Mouse (Mus musculus) midbrain, embryonic 14.5 days (tissue): ENCODE results near the gene Crispld2. TPM values are rescaled to one million over a fixed set of nuclear protein-coding genes. Genes with fewer than 3 reads are reported as not detected.

Experiments
- ATAC-seq: fragments of 200-750 bp; cut with Nextera tagmentation; 2 replicates; pipeline ENCODE4 v1.8.0; 2017; ENCODE audit warnings: moderate number of reproducible peaks, moderate library complexity; ENCODE audit not compliant: low FRiP score, low TSS enrichment
- DNase-seq: peaks from one replicate; pipeline ENCODE4 v3.0.0-alpha.2; 2015
- H3K27ac ChIP-seq: fragments of 300-500 bp; sonication (generic); replicated peaks from 2 replicates; pipeline ENCODE4 v1.5.1; 2014; ENCODE audit warnings: mild to moderate bottlenecking, low read depth, low read length, moderate library complexity
- H3K27me3 ChIP-seq: fragments of 300-500 bp; sonication (generic); 2 replicates; pipeline ENCODE4 v1.6.1; 2014; ENCODE audit warnings: low read length, control low read depth, mixed read lengths; ENCODE audit not compliant: control insufficient read depth, insufficient read depth
- H3K36me3 ChIP-seq: fragments of 300-500 bp; sonication (generic); 2 replicates; pipeline ENCODE4 v1.6.1; 2014; ENCODE audit warnings: low read length, control low read depth; ENCODE audit not compliant: control insufficient read depth, insufficient read depth
- H3K4me1 ChIP-seq: fragments of 300-500 bp; sonication (generic); 2 replicates; pipeline ENCODE4 v1.6.1; 2014; ENCODE audit warnings: mild to moderate bottlenecking, antibody characterized with exemption, low read length, control low read depth; ENCODE audit not compliant: control insufficient read depth, insufficient read depth
- H3K4me2 ChIP-seq: fragments of 300-500 bp; sonication (generic); 2 replicates; pipeline ENCODE4 v1.6.1; 2014; ENCODE audit warnings: mild to moderate bottlenecking, low read length, moderate library complexity
- H3K4me3 ChIP-seq: fragments of 300-500 bp; sonication (generic); replicated peaks from 2 replicates; pipeline ENCODE4 v1.5.1; 2014; ENCODE audit warnings: low read depth, low read length
- H3K9ac ChIP-seq: fragments of 300-500 bp; sonication (generic); replicated peaks from 2 replicates; pipeline ENCODE4 v1.6.1; 2014; ENCODE audit warnings: mild to moderate bottlenecking, low read length, moderate library complexity
- H3K9me3 ChIP-seq: fragments of 300-500 bp; sonication (generic); 2 replicates; pipeline ENCODE4 v1.6.1; 2016; ENCODE audit warnings: low read length, control low read depth, mixed read lengths; ENCODE audit not compliant: control insufficient read depth
- WGBS: fragments of 180-500 bp; shearing (Covaris S2); extraction: QIAGEN DNeasy Blood & Tissue Kit; methylation state at CpG from one replicate; pipeline ENCODE4 v1.1.7; 2014; 5-methylcytosine and 5-hydroxymethylcytosine counted together
- polyA plus RNA-seq: library from polyadenylated mRNA; unstranded; fragments of >200 nt; fragmentation: Nextera tagmentation; extraction: Ambion mirVana; gene quantifications from 2 replicates; pipeline ENCODE4 v1.2.1, GENCODE M21; 2014

The Crispld2 gene
- polyA plus RNA-seq = 0.66 and 1.1 TPM in 2 replicates

GRCm38 (mm10) chr8:119992249-119992648, at the start of gene Crispld2:
TSS of gene Crispld2 (plus strand) at chr8:119992438.
- Histone ChIP-seq H3K9ac (no peak within 1 kb of the TSS), H3K27ac (no peak within 1 kb of the TSS), H3K36me3 (no peaks in the 10 kb centered on the region), H3K4me2 (peak within 1 kb of the TSS; percentile 57), H3K9me3 (no peaks in the 10 kb centered on the region), H3K4me3 (peak within 1 kb of the TSS; percentile 26), H3K27me3 (peaks cover 33% of the 10 kb centered on the region), H3K4me1 (no peaks in the 10 kb centered on the region)
- ATAC-seq (peak; percentile 79), DNase-seq (peak; percentile 90)
- under 1% methylated on average over 25 of the region's 25 CpGs for WGBS

GRCm38 (mm10) chr8:119943616-119944015, 48.6 kb upstream of the Crispld2 start:
- no peak overlapping the region for H3K4me2 ChIP-seq
- no peaks in the 10 kb centered on the region for H3K27me3 ChIP-seq
- H3K4me1 ChIP-seq = no peaks in the 10 kb centered on the region
- no peaks in the 10 kb centered on the region for H3K9me3 ChIP-seq
- H3K36me3 ChIP-seq = peaks cover 59% of the 10 kb centered on the region
- ATAC-seq (no peak), DNase-seq (no peak)
- 96% methylated on average over 10 of the region's 10 CpGs for WGBS
- no peak overlapping the region for H3K4me3 ChIP-seq
- H3K9ac ChIP-seq = no peak overlapping the region
- no peak overlapping the region for H3K27ac ChIP-seq

GRCm38 (mm10) chr8:119944096-119944811, 48.0 kb upstream of the Crispld2 start:
- no peak overlapping the region for H3K4me2 ChIP-seq
- no peak overlapping the region for H3K27ac ChIP-seq
- 68% methylated on average over 9 of the region's 9 CpGs for WGBS
- peak; percentile 85 for DNase-seq
- no peak overlapping the region for H3K4me3 ChIP-seq
- no peaks in the 10 kb centered on the region for H3K9me3 ChIP-seq
- peak; percentile 14; the same call in 1 of the 2 replicates for ATAC-seq
- no peak overlapping the region for H3K9ac ChIP-seq
- no peaks in the 10 kb centered on the region for H3K27me3 ChIP-seq
- no peaks in the 10 kb centered on the region for H3K4me1 ChIP-seq
- peaks cover 61% of the 10 kb centered on the region for H3K36me3 ChIP-seq

- no peaks in the 10 kb centered on the region for H3K4me1 ChIP-seq
- 81% methylated on average over 8 of the region's 8 CpGs for WGBS
- H3K9ac ChIP-seq = no peak overlapping the region
- DNase-seq (no peak), ATAC-seq (no peak)
- no peak overlapping the region for H3K4me2 ChIP-seq
- H3K9me3 ChIP-seq = no peaks in the 10 kb centered on the region
- H3K4me3 ChIP-seq = no peak overlapping the region
- H3K27ac ChIP-seq = no peak overlapping the region; the same call in 1 of the 2 replicates
- H3K27me3 ChIP-seq = no peaks in the 10 kb centered on the region
- H3K36me3 ChIP-seq = peaks cover 71% of the 10 kb centered on the region
Observed at GRCm38 (mm10) chr8:119946326-119946865, 45.8 kb upstream of the Crispld2 start.

- no peak overlapping the region for H3K9ac ChIP-seq
- ATAC-seq = no peak
- 92% methylated on average over 19 of the region's 19 CpGs for WGBS
- no peaks in the 10 kb centered on the region for H3K27me3 ChIP-seq
- no peak overlapping the region for H3K27ac ChIP-seq
- no peaks in the 10 kb centered on the region for H3K9me3 ChIP-seq
- H3K36me3 ChIP-seq = peaks cover 71% of the 10 kb centered on the region
- no peak for DNase-seq
- H3K4me3 ChIP-seq = no peak overlapping the region
- H3K4me1 ChIP-seq = no peaks in the 10 kb centered on the region
- no peak overlapping the region for H3K4me2 ChIP-seq
Observed at GRCm38 (mm10) chr8:119947653-119948052, 44.6 kb upstream of the Crispld2 start.

GRCm38 (mm10) chr8:119948340-119948739, 43.9 kb upstream of the Crispld2 start:
- DNase-seq (peak; percentile 30), ATAC-seq (no peak)
- Histone ChIP-seq H3K9me3 (no peaks in the 10 kb centered on the region), H3K4me2 (no peak overlapping the region), H3K27ac (0 out of 2 replicates have a peak overlapping the region, but pooled peaks have one; percentile 22), H3K9ac (no peak overlapping the region), H3K36me3 (peaks cover 73% of the 10 kb centered on the region), H3K27me3 (no peaks in the 10 kb centered on the region), H3K4me3 (no peak overlapping the region), H3K4me1 (no peaks in the 10 kb centered on the region)
- 67% methylated on average over 15 of the region's 15 CpGs for WGBS

GRCm38 (mm10) chr8:119952282-119952681, 40.0 kb upstream of the Crispld2 start:
- DNase-seq (no peak), ATAC-seq (no peak)
- no peak overlapping the region for H3K9ac ChIP-seq
- no peak overlapping the region for H3K27ac ChIP-seq
- no peak overlapping the region for H3K4me2 ChIP-seq
- H3K4me3 ChIP-seq = no peak overlapping the region
- no peaks in the 10 kb centered on the region for H3K4me1 ChIP-seq
- no peaks in the 10 kb centered on the region for H3K9me3 ChIP-seq
- peaks cover 91% of the 10 kb centered on the region for H3K36me3 ChIP-seq
- H3K27me3 ChIP-seq = no peaks in the 10 kb centered on the region
- 77% methylated on average over 7 of the region's 7 CpGs for WGBS

GRCm38 (mm10) chr8:119952747-119953146, 39.5 kb upstream of the Crispld2 start:
- Histone ChIP-seq H3K36me3 (peaks cover 91% of the 10 kb centered on the region), H3K9ac (no peak overlapping the region), H3K4me1 (no peaks in the 10 kb centered on the region), H3K9me3 (no peaks in the 10 kb centered on the region), H3K27ac (no peak overlapping the region), H3K4me3 (no peak overlapping the region), H3K4me2 (no peak overlapping the region), H3K27me3 (no peaks in the 10 kb centered on the region)
- DNase-seq (no peak), ATAC-seq (no peak)
- WGBS = 72% methylated on average over 5 of the region's 5 CpGs

- Histone ChIP-seq H3K4me2 (no peak overlapping the region), H3K4me1 (0 out of 2 replicates have a peak, but pooled peaks cover under 1% of the 10 kb centered on the region), H3K27me3 (no peaks in the 10 kb centered on the region), H3K9me3 (no peaks in the 10 kb centered on the region), H3K9ac (no peak overlapping the region), H3K36me3 (peaks cover 79% of the 10 kb centered on the region), H3K4me3 (no peak overlapping the region), H3K27ac (no peak overlapping the region)
- DNase-seq = no peak
- ATAC-seq = no peak
- 96% methylated on average over 8 of the region's 8 CpGs for WGBS
Observed at GRCm38 (mm10) chr8:119955333-119955732, 36.9 kb upstream of the Crispld2 start.
